Comparison of ENCODE assay signal across 19 mouse cellular contexts in the genomic region with DNA sequence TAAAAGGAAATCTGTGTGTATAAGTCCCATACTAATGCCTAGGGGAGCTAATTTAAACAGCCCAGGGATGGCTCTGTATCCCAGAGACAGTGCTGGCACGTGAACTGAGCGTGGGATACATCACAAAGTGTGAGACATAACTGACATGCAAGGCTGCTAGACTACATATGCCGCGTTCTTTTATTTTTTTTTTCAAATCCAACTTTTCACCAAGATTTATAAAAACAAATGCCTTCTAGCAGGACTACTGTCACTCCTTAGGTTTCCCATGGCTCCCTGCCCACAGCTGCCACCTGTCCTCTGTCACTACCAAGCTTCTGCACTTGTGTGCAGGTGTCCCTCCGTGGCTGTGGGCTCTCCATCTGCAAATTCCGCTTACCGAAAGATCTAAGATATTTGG. TPM values are rescaled to one million over a fixed set of nuclear protein-coding genes. Genes with fewer than 3 reads are reported as not detected.
DNase-seq lines count a peak whose midpoint lies in the region; ATAC-seq and TF ChIP-seq lines count a peak whose summit lies in the region.
"Had no signal": no experiment of that assay in that cellular context is flagged by ENCODE, and none has a peak within 500 bp of the region (broad histone marks: within the 10 kb centered on the region; RNA-seq: fewer than 3 reads in every experiment).

No protein-coding gene starts in this region.

- DNase-seq in heart, embryonic 10.5 days (ENCODE audit: low spot score), result peak; percentile 14
- DNase-seq in heart, postnatal 14 days, result no peak
- DNase-seq in forebrain, postnatal 0 days, result peak; percentile 74
- DNase-seq in left cerebral cortex, postnatal 14 days (ENCODE audit: low spot score in 2 of 2), result peak; percentile 54 to 80
- peak; percentile 41 to 54 for DNase-seq in right cerebral cortex, postnatal 36 days (ENCODE audit: low spot score in 2 of 2)
- no peak for DNase-seq in gastrocnemius, adult 2 months
- DNase-seq in lung, adult 2 months, result no peak
- DNase-seq: cerebellum, adult 9-11 months; kidney, adult 8-10 months; lung, postnatal 14 days; retina, postnatal 1 day; thymus, adult 2 months had no signal

- no peak overlapping the region for H3K9ac ChIP-seq in forebrain, postnatal 0 days
- no peak overlapping the region for H3K9ac ChIP-seq in kidney, embryonic 15.5 days
- H3K9ac ChIP-seq: heart, embryonic 13.5 days; liver, embryonic 15.5 days; neural tube, embryonic 13.5 days had no signal

- TF ChIP-seq CTCF in forebrain, postnatal 0 days (IDR thresholded peaks at IDR 0.05; ENCODE audit: low read depth), result no peak
- no peak for TF ChIP-seq CTCF in gastrocnemius, adult 2 months (IDR thresholded peaks at IDR 0.05)
- TF ChIP-seq CTCF in lung, adult 2 months (IDR thresholded peaks at IDR 0.05; ENCODE audit: insufficient read depth, low read length), result no peak

- intact Hi-C loops in heart, postnatal 14 days (cut with DNase I), result no loop called here
- intact Hi-C loops in left cerebral cortex, postnatal 14 days (cut with DNase I), result no loop called here
- intact Hi-C loops in gastrocnemius, adult 2 months (cut with DNase I), result no loop called here

- H3K27ac ChIP-seq in heart, embryonic 10.5 days, result no peak overlapping the region
- no peak overlapping the region for H3K27ac ChIP-seq in forebrain, postnatal 0 days (ENCODE audit: low read depth, low read length)
- no peak overlapping the region for H3K27ac ChIP-seq in gastrocnemius, adult 2 months
- no peak overlapping the region for H3K27ac ChIP-seq in kidney, embryonic 15.5 days
- H3K27ac ChIP-seq: heart, embryonic 13.5 days; hindbrain, embryonic 10.5 days; liver, embryonic 15.5 days; neural tube, embryonic 13.5 days had no signal

- H3K4me2 ChIP-seq in forebrain, postnatal 0 days (ENCODE audit: low read depth), result no peak overlapping the region
- H3K4me2 ChIP-seq in kidney, embryonic 15.5 days, result no peak overlapping the region
- H3K4me2 ChIP-seq: heart, embryonic 13.5 days; liver, embryonic 15.5 days; neural tube, embryonic 13.5 days had no signal

- TF ChIP-seq POLR2A in lung, adult 2 months (IDR thresholded peaks at IDR 0.05; ENCODE audit: borderline replicate concordance, extremely low read depth, low read depth, low read length), result no peak

- H3K36me3 ChIP-seq in heart, embryonic 10.5 days, result no peaks in the 10 kb centered on the region
- no peaks in the 10 kb centered on the region for H3K36me3 ChIP-seq in forebrain, postnatal 0 days (ENCODE audit: insufficient read depth)
- no peaks in the 10 kb centered on the region for H3K36me3 ChIP-seq in kidney, embryonic 15.5 days
- H3K36me3 ChIP-seq: heart, embryonic 13.5 days; hindbrain, embryonic 10.5 days; liver, embryonic 15.5 days; neural tube, embryonic 13.5 days had no signal

- 86% methylated on average over 7 of the region's 7 CpGs for WGBS in heart, embryonic 10.5 days
- WGBS in forebrain, postnatal 0 days, result 55% methylated on average over 7 of the region's 7 CpGs
- 74% methylated on average over 7 of the region's 7 CpGs for WGBS in lung, adult 2 months
- WGBS in kidney, embryonic 15.5 days, result 86% methylated on average over 7 of the region's 7 CpGs

- H3K4me1 ChIP-seq in heart, embryonic 10.5 days, result no peaks in the 10 kb centered on the region
- no peaks in the 10 kb centered on the region; the same call in 1 of the 2 replicates for H3K4me1 ChIP-seq in forebrain, postnatal 0 days (ENCODE audit: insufficient read depth)
- no peaks in the 10 kb centered on the region for H3K4me1 ChIP-seq in lung, adult 2 months (ENCODE audit: control insufficient read depth, insufficient read depth, low read length)
- no peaks in the 10 kb centered on the region for H3K4me1 ChIP-seq in kidney, embryonic 15.5 days
- H3K4me1 ChIP-seq: heart, embryonic 13.5 days; liver, embryonic 15.5 days had no signal

- ATAC-seq in forebrain, postnatal 0 days, result peak; percentile 96
- no peak for ATAC-seq in kidney, embryonic 15.5 days (replicated peaks; ENCODE audit: low FRiP score)

- no peaks in the 10 kb centered on the region; the same call in 1 of the 2 replicates for H3K27me3 ChIP-seq in heart, embryonic 10.5 days (ENCODE audit: insufficient read depth, poor library complexity, severe bottlenecking)
- no peaks in the 10 kb centered on the region for H3K27me3 ChIP-seq in forebrain, postnatal 0 days (ENCODE audit: insufficient read depth, low read length)
- no peaks in the 10 kb centered on the region for H3K27me3 ChIP-seq in kidney, embryonic 15.5 days
- H3K27me3 ChIP-seq: heart, embryonic 13.5 days; liver, embryonic 15.5 days; neural tube, embryonic 13.5 days had no signal

- H3K4me3 ChIP-seq in heart, embryonic 10.5 days, result no peak overlapping the region
- no peak overlapping the region for H3K4me3 ChIP-seq in forebrain, postnatal 0 days (ENCODE audit: low read depth, low read length)
- H3K4me3 ChIP-seq in gastrocnemius, adult 2 months, result no peak overlapping the region
- no peak overlapping the region for H3K4me3 ChIP-seq in lung, adult 2 months (replicated peaks; ENCODE audit: extremely low read depth, low read depth, low read length)
- H3K4me3 ChIP-seq in kidney, embryonic 15.5 days (replicated peaks), result no peak overlapping the region
- H3K4me3 ChIP-seq: erythroblast, embryonic 14.5 days; heart, embryonic 13.5 days; hindbrain, embryonic 10.5 days; liver, embryonic 15.5 days; neural tube, embryonic 13.5 days had no signal

- no peaks in the 10 kb centered on the region for H3K9me3 ChIP-seq in heart, embryonic 10.5 days
- H3K9me3 ChIP-seq in forebrain, postnatal 0 days (ENCODE audit: low read length), result no peaks in the 10 kb centered on the region
- no peaks in the 10 kb centered on the region for H3K9me3 ChIP-seq in kidney, embryonic 15.5 days (replicated peaks)
- H3K9me3 ChIP-seq: hindbrain, embryonic 10.5 days; liver, embryonic 15.5 days; neural tube, embryonic 13.5 days had no signal

RNA-seq across cellular contexts. Expression of a gene that starts 47.5 kb away (rescaled TPM):
- 0.04 and 0.05 TPM in 2 replicates for polyA plus RNA-seq in heart, embryonic 10.5 days (2016; fragmentation: Nextera tagmentation; extraction: Ambion mirVana)
- total RNA-seq in heart, postnatal 14 days (2021), result under 1 TPM in 1 of 2 experiments, not detected in 1; 0.12 TPM
- 16.8 and 30.8 TPM in 2 replicates for total RNA-seq in forebrain, postnatal 0 days (2014; rRNA removed)
- polyA plus RNA-seq in forebrain, postnatal 0 days (2015; fragmentation: Nextera tagmentation; extraction: Ambion mirVana), result 4.6 and 4.8 TPM in 2 replicates
- 1 to 10 TPM; 4.0 to 4.2 TPM for total RNA-seq in left cerebral cortex, postnatal 14 days (2021)
- not detected for total RNA-seq in gastrocnemius, adult 2 months (2021)
- 0.15 and 0.51 TPM in 2 replicates for polyA plus RNA-seq in lung, adult 2 months (2012; rRNA removed)
- polyA plus RNA-seq in kidney, embryonic 15.5 days (2015; fragmentation: Nextera tagmentation; extraction: Ambion mirVana), result 0.05 and 0.16 TPM in 2 replicates
- total RNA-seq: monocyte, adult 5-6 weeks had no signal
- polyA plus RNA-seq: erythroblast, embryonic 14.5 days; heart, embryonic 13.5 days; liver, embryonic 15.5 days had no signal

Comparison
In these comparisons a context has a peak if more than half of its experiments do, and no peak if none do; other contexts are left out.
1. DNase-seq: peak in heart, embryonic 10.5 days (single experiment), forebrain, postnatal 0 days (single experiment), left cerebral cortex, postnatal 14 days (2 of 2) and right cerebral cortex, postnatal 36 days (2 of 2); none in heart, postnatal 14 days (0 of 2), gastrocnemius, adult 2 months (single experiment) and lung, adult 2 months (single experiment).
2. RNA of a gene that starts 47.5 kb away (total RNA-seq): 16.8 to 30.8 TPM in forebrain, postnatal 0 days and 4.0 to 4.2 TPM in left cerebral cortex, postnatal 14 days; 0.12 TPM in heart, postnatal 14 days and not detected in gastrocnemius, adult 2 months; every median in the first group is over 4 times any median in the second.